Mouse (Mus musculus): ENCODE results near the gene Insig1.

Insig1 gene

GRCm38 (mm10) chr5:28061011-28061410 is 10.2 kb upstream of the Insig1 start:
- no peak for ATAC-seq (ENCODE audit: insufficient number of reproducible peaks, low FRiP score, low TSS enrichment)

- no peak for ATAC-seq (ENCODE audit: insufficient number of reproducible peaks, low FRiP score, low TSS enrichment)
Observed at GRCm38 (mm10) chr5:28063989-28064624, 7.1 kb upstream of the Insig1 start.

DNA sequence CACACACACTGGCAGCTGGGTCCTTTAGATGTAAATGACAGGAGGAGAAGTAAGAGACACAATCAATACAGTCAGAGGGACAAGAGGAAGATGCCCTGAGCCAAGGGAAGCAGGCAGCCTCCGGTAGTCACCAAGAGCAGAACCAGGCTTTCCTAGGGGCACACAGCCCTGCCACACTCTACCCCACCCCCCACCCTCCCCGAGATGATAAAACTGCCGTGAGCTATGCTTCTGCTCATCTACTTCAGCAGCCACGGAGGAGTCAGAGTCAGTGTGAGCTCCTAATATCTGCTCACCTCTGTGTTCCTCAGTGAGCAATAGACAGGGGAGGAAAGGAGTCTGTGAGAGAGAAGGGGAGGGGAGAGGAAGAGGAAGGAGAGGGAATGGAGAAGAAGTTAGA is 5.9 kb upstream of the Insig1 start:
- no peak for ATAC-seq (ENCODE audit: insufficient number of reproducible peaks, low FRiP score, low TSS enrichment)

GRCm38 (mm10) chr5:28066311-28066710 is 4.9 kb upstream of the Insig1 start:
- ATAC-seq (ENCODE audit: insufficient number of reproducible peaks, low FRiP score, low TSS enrichment): no peak

GRCm38 (mm10) chr5:28070149-28070827 is 875 bp upstream of the Insig1 start:
- no peak for ATAC-seq (ENCODE audit: insufficient number of reproducible peaks, low FRiP score, low TSS enrichment)

DNA sequence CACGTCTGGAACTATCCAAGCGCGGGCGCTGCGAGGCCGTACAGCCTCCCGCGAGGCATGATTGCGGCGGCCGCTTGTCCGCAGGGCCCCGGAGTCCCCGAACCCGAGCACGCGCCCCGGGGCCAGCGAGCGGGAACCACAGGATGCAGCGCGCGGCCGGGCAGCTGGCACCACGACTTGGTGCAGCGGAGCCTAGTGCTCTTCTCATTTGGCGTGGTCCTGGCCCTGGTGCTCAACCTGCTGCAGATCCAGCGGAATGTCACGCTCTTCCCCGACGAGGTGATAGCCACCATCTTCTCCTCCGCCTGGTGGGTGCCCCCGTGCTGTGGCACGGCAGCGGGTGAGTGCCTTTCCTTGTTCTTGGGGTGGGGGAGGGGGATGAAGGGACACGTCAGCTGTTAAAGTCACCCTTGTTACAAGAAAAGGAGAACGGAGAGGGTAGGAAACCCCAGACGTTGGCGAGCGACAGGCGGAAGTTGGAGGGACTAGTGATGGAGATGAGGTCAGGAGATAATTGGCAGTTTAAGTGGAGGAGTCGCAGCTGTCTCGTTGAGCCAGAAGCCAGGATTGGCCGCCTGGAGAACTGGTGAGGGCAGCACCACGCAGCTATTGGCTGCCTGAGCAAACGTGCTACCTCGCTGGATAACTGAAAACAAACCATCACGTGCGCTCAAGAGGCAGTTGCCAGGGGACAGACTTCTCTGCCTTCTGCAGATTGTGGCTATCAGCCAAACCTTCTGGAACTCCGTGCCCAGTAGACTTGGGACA is 477 bp downstream of the Insig1 start:
- peak; percentile 81 for ATAC-seq (ENCODE audit: insufficient number of reproducible peaks, low FRiP score, low TSS enrichment)

GRCm38 (mm10) chr5:28079431-28079830 is 8.3 kb downstream of the Insig1 start:
- ATAC-seq (ENCODE audit: insufficient number of reproducible peaks, low FRiP score, low TSS enrichment): no peak

GRCm38 (mm10) chr5:28081127-28081526 is 10.0 kb downstream of the Insig1 start:
- ATAC-seq (ENCODE audit: insufficient number of reproducible peaks, low FRiP score, low TSS enrichment): no peak

- ATAC-seq (ENCODE audit: insufficient number of reproducible peaks, low FRiP score, low TSS enrichment): no peak
Observed at GRCm38 (mm10) chr5:28081822-28082221, 10.7 kb downstream of the Insig1 start.

DNA sequence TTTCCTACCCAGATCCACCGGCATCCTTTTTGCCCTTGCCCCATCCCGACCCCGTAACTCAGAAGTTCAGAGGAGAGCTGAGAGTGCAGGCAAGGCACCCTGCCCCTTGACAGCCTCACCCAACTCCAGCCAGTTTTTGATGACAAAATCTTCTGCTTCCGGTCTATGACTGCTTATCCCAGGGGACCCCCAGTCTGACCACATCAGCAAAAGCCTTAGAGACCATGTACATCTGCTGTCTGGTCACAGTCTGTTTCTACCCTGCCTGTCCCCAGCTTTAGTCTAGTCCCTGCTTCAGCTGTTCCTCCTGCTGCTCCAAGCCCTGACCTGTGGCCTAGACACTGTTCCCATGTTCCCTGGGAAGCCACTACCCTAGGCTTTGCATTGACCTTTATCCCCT is 11.1 kb downstream of the Insig1 start:
- no peak for ATAC-seq (ENCODE audit: insufficient number of reproducible peaks, low FRiP score, low TSS enrichment)

- ATAC-seq (ENCODE audit: insufficient number of reproducible peaks, low FRiP score, low TSS enrichment): no peak
Observed at GRCm38 (mm10) chr5:28082796-28083195, 11.6 kb downstream of the Insig1 start.

DNA sequence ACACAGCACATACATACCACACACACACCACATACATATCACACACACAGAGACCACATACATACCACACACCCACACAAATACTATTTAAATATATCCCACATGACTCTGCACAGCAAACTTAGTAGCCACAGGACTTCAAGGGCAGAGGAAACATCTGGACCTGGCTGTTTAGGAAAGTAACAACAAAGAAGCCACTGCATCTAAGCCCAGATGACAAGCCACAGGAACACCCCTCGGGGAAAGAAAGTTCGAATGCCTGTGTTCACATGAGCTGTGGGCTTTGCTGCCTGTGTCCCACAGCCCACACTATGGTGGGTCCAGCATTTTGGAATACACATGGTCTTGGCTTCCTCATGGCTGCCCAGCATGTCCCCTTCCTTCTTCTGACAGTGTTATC is 13.6 kb downstream of the Insig1 start:
- ATAC-seq (ENCODE audit: insufficient number of reproducible peaks, low FRiP score, low TSS enrichment): no peak

DNA sequence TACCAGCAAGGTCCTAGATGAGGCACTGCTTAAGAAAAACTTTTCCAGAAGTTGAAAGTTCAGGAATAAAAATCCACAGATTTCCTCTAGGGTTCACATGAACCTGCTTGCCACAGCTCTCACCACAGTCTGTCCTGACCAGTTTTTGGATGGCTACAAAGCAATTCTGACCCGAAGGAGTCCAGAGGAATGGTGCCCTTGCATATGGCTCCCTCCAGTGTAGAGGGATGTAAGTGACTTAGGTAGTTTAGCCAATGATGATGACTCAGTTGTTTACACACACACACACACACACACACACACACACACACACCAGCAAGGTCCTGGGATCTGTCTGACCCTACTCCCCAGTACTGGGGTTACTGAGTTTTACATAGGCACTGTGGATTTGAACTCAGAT is 19.4 kb downstream of the Insig1 start:
- ATAC-seq (ENCODE audit: insufficient number of reproducible peaks, low FRiP score, low TSS enrichment): no peak

- no peak for ATAC-seq (ENCODE audit: insufficient number of reproducible peaks, low FRiP score, low TSS enrichment)
Observed at GRCm38 (mm10) chr5:28092327-28092726, 21.2 kb downstream of the Insig1 start.

DNA sequence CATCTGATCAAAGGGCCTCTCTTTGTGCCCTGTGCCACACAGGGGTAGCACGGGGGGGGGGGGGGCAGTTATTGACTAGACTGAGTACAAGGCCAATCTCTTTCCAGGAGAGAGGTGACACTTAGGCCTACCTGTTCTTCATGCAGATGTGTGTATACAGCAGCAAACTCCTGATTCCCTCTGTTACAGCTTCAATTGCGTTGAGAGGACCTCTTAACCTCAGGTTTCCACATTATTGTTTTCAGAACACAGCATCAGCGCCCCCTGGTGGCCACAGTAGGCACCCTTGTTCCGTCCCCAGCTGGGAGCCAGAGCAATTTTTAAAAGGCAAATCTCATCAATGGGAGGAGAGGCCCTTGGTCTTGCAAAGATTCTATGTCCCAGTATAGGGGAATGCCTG is 22.7 kb downstream of the Insig1 start:
- no peak for ATAC-seq (ENCODE audit: insufficient number of reproducible peaks, low FRiP score, low TSS enrichment)

GRCm38 (mm10) chr5:28094393-28094792 is 23.2 kb downstream of the Insig1 start:
- no peak for ATAC-seq (ENCODE audit: insufficient number of reproducible peaks, low FRiP score, low TSS enrichment)

DNA sequence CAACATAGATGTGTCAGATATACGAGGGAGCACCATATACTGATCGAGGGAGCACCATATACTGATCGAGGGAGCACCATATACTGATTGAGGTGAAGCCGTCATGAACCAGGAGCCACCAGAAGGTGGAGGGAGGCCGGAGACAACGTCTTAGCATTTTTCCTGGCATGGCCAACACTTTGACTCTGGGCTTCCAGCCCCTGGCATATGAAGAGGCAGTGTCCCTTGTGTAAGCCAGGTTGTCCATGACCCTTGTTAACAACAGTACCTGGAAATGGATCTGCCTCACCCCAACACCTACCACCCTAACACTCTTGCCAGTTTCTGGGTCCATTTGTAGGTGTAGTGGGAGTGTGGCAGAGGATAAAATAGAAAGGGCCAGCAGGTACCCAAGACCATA is 23.7 kb downstream of the Insig1 start:
- no peak for ATAC-seq (ENCODE audit: insufficient number of reproducible peaks, low FRiP score, low TSS enrichment)

DNA sequence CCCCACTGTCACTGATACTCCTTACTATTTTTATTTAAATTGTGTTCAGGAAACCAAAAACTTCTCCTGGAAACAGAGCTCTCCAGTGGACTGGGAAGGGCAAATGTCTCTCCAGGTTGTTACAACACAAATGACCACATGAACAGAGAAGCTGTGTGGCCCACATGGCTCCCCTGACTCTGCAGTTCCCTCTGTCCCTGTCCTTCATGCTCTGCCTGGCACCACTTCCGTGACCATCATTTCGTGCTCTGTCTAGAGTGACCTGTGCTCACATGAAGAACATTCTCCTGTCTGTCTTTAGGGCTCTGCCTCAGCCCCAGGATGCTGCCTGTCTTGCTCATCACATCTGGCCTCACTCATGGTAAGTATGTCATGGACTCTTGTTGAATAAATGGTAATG is 24.5 kb downstream of the Insig1 start:
- no peak for ATAC-seq (ENCODE audit: insufficient number of reproducible peaks, low FRiP score, low TSS enrichment)

DNA sequence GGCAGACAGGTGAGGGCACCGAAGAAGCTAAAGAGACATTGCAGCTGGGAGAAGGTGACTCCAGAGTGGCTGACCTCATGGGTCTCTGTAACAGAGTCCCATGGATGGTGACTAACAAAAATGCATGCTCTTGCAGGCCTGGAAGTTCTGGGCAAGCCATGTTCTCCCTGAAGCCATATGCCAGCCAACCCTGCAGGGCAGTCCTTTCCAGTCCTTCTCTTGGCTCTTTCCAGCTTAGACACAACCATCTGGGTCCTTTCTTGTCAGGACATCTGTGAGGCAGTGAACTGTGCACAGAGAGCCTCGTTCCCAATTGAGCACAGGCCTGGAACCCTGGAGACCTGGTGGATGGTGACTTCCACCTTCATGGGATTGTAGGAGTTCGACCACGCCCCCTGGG is 35.8 kb downstream of the Insig1 start:
- 0 out of 2 replicates have a peak, but pooled peaks have one; percentile 49 for ATAC-seq (ENCODE audit: insufficient number of reproducible peaks, low FRiP score, low TSS enrichment)

- no peak for ATAC-seq (ENCODE audit: insufficient number of reproducible peaks, low FRiP score, low TSS enrichment)
Observed at GRCm38 (mm10) chr5:28107974-28108373, 36.8 kb downstream of the Insig1 start.

GRCm38 (mm10) chr5:28110881-28111280 is 39.7 kb downstream of the Insig1 start:
- no peak for ATAC-seq (ENCODE audit: insufficient number of reproducible peaks, low FRiP score, low TSS enrichment)

Data from cerebellum, adult (tissue).